ENCODE assay signal across 8 mouse cellular contexts in genomic region chr1:165845366-165845765, GRCm38 (mm10). TPM values are rescaled to one million over a fixed set of nuclear protein-coding genes. Genes with fewer than 3 reads are reported as not detected.
DNase-seq lines count a peak whose midpoint lies in the region; ATAC-seq lines count a peak whose summit lies in the region.

No protein-coding gene starts in this region.

- peaks cover 10% of the 10 kb centered on the region for H3K4me1 ChIP-seq in embryonic facial prominence, embryonic 12.5 days
- H3K4me1 ChIP-seq in hindbrain, embryonic 15.5 days (replicated peaks): peaks cover 26% of the 10 kb centered on the region

- H3K27ac ChIP-seq in embryonic facial prominence, embryonic 12.5 days: no peak overlapping the region
- H3K27ac ChIP-seq in hindbrain, embryonic 15.5 days (replicated peaks): no peak overlapping the region

- no peak for ATAC-seq in embryonic facial prominence, embryonic 12.5 days (ENCODE audit: insufficient number of reproducible peaks, insufficient read depth, low FRiP score, low TSS enrichment)
- ATAC-seq in hindbrain, embryonic 15.5 days (ENCODE audit: low FRiP score, low read depth): no peak

- H3K36me3 ChIP-seq in embryonic facial prominence, embryonic 12.5 days: no peaks in the 10 kb centered on the region
- no peaks in the 10 kb centered on the region for H3K36me3 ChIP-seq in hindbrain, embryonic 15.5 days

- DNase-seq in right cerebral cortex, adult 18-20 months: peak; percentile 30
- no peak for DNase-seq in right cerebral cortex, postnatal 14 days
- peak; percentile 45 to 46 for DNase-seq in lung, postnatal 4 days
- DNase-seq in spleen, postnatal 36 days (ENCODE audit: low spot score in 2 of 2): peak; percentile 38
- no peak for DNase-seq in embryo, embryonic 10 days (ENCODE audit: low spot score)
- DNase-seq in retina, postnatal 1 day: no peak

- H3K4me3 ChIP-seq in embryonic facial prominence, embryonic 12.5 days: peak overlapping the region; percentile 48
- H3K4me3 ChIP-seq in hindbrain, embryonic 15.5 days: peak overlapping the region; percentile 47

- H3K27me3 ChIP-seq in embryonic facial prominence, embryonic 12.5 days: peaks cover 33% of the 10 kb centered on the region
- H3K27me3 ChIP-seq in hindbrain, embryonic 15.5 days: peaks cover 26% of the 10 kb centered on the region

- no peaks in the 10 kb centered on the region for H3K9me3 ChIP-seq in embryonic facial prominence, embryonic 12.5 days
- H3K9me3 ChIP-seq in hindbrain, embryonic 15.5 days: no peaks in the 10 kb centered on the region

- peak overlapping the region; percentile 97 for H3K4me2 ChIP-seq in embryonic facial prominence, embryonic 12.5 days (replicated peaks)
- peak overlapping the region; percentile 99 for H3K4me2 ChIP-seq in hindbrain, embryonic 15.5 days

- 8% methylated on average over 14 of the region's 14 CpGs for WGBS in embryonic facial prominence, embryonic 12.5 days
- WGBS in hindbrain, embryonic 15.5 days: 8% methylated on average over 14 of the region's 14 CpGs

- peak overlapping the region; percentile 59 for H3K9ac ChIP-seq in embryonic facial prominence, embryonic 12.5 days
- peak overlapping the region; percentile 46 for H3K9ac ChIP-seq in hindbrain, embryonic 15.5 days

RNA-seq across cellular contexts. Expression of gene Cd247, which starts 56.9 kb away (rescaled TPM):
- 0.60 and 1.0 TPM in 2 replicates for polyA plus RNA-seq in embryonic facial prominence, embryonic 12.5 days (2016; fragmentation: Nextera tagmentation; extraction: Ambion mirVana)
- polyA plus RNA-seq in hindbrain, embryonic 15.5 days (2015; fragmentation: Nextera tagmentation; extraction: Ambion mirVana): 0.51 and 0.69 TPM in 2 replicates

Comparison
In these comparisons a context has a peak if more than half of its experiments do, and no peak if none do; other contexts are left out.
1. DNase-seq: peak in right cerebral cortex, adult 18-20 months (single experiment), lung, postnatal 4 days (2 of 2) and spleen, postnatal 36 days (2 of 2); none in right cerebral cortex, postnatal 14 days (single experiment), embryo, embryonic 10 days (single experiment) and retina, postnatal 1 day (single experiment).